Mouse (Mus musculus): Measurements from ENCODE around the gene Mapkap1. TPM values are rescaled to one million over a fixed set of nuclear protein-coding genes. Genes with fewer than 3 reads are reported as not detected.
"Not testable (repeated sequence)": the region's sequence is repeated elsewhere in the genome, so short reads cannot be mapped to it uniquely, and the experiment has no call there.

Mapkap1 gene
- polyA plus RNA-seq, 1 experiment from 2014 or later: 78.9 TPM

DNA sequence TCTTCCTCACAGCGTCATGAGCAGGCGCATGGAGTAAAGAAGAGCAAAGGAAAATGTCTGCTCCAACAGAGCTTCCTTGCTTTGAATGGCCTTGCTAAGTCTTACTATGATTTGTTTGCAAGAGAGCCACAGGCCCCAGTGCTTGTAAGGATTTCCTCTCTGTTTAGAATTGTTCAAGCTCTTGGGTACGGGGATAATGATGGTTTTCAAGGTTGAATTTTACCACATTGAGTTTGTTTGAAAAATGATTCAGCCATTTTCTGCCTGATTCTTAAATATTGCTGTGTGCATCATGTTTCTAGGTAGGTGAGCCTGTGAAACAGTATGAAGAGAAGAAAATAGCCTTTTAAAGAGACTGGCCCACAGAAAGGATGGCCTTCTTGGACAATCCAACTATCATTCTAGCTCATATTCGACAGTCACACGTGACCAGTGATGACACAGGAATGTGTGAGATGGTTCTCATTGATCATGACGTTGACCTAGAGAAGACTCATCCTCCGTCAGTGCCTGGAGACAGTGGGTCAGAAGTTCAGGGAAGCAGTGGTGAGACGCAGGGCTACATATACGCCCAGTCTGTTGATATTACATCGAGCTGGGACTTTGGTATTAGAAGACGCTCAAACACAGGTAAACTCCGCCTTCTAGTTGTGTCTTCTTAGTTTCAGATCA, 25.3 kb downstream of the Mapkap1 start:
- POLR2A ChIA-PET: no interaction called here
- ATAC-seq (no peak), DNase-seq (ENCODE audit: low read depth, low spot score) (no peak)
- in situ Hi-C loops (cut with MboI; ENCODE audit: low pct_unique_long_range_greater_than_20kb): no loop called here
- no peaks in the 10 kb centered on the region for H3K27me3 ChIP-seq
- CTCF ChIA-PET: interaction anchor here (1.0 to 2.0 kb wide), 2 partner anchors 10 to 11 kb away, joined by 3 to 4 read pairs; no protein-coding TSS in a partner anchor
- TF ChIP-seq CTCF (IDR thresholded peaks at IDR 0.05): no peak

GRCm38 (mm10) chr2:34432887-34433286, 26.3 kb downstream of the Mapkap1 start:
- in situ Hi-C loops (cut with MboI; ENCODE audit: low pct_unique_long_range_greater_than_20kb); POLR2A ChIA-PET: not testable (repeated sequence)
- CTCF ChIA-PET: interaction anchor here (1.0 kb wide), 1 partner anchor 9 kb away, joined by 3 read pairs; no protein-coding TSS in a partner anchor

DNA sequence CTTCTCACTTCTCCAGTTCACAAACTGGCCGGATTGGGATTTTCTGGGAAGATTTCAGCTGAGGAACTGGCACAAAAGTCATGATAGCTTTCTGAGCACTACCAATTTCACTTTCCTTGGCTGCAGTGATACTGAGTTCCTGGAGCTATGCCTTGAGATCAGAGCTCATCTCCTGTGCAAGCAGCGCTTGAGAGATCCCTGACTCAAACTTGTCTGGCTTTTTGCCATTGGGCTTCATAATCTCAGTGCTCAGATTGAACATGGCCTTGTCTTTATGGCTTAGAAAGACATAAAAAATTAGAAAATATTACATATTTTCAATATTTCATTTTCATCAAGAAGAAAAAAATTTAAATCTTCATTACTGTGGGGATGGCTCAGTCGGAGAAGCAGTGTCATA, 29.8 kb downstream of the Mapkap1 start:
- DNase-seq (ENCODE audit: low read depth, low spot score) (no peak), ATAC-seq (no peak)
- ChIA-PET POLR2A (interaction anchor here (1.3 kb wide), 1 partner anchor 74 kb away, joined by 3 read pairs; no protein-coding TSS in a partner anchor), CTCF (no interaction called here)
- TF ChIP-seq CTCF (IDR thresholded peaks at IDR 0.05): no peak
- in situ Hi-C loops (cut with MboI; ENCODE audit: low pct_unique_long_range_greater_than_20kb): no loop called here
- no peaks in the 10 kb centered on the region for H3K27me3 ChIP-seq

More at GRCm38 (mm10) chr2:34432887-34433286, 26.3 kb downstream of the Mapkap1 start:
- not testable (repeated sequence) for DNase-seq (ENCODE audit: low read depth, low spot score); ATAC-seq; H3K27me3 ChIP-seq

- in situ Hi-C loops (cut with MboI; ENCODE audit: low pct_unique_long_range_greater_than_20kb): no loop called here
These were observed 42.2 kb downstream of the Mapkap1 start for GRCm38 (mm10) chr2:34448756-34449155.

DNA sequence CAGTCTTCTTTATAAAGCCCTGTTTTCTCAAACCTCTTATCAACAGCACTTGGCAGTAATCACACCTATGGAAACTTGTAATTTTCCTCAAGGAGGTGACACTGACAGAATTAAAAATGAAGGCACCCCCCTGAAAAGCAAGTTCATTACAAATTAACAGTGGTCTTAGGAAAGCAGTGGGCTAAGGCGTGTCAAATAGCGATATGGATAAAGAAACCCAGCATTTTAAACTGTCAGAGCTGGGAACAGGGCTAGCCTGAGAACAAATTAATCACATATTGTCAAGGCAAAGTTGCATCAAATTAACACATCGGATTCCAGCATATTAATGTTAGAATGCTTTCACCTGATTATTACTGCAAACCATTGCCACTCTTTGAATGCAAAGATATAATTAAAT, 55.9 kb downstream of the Mapkap1 start:
- no peak for TF ChIP-seq CTCF (IDR thresholded peaks at IDR 0.05)
- ChIA-PET POLR2A (no interaction called here), CTCF (interaction anchor here (0.7 to 1.3 kb wide), 2 partner anchors 13 to 18 kb away, joined by 3 to 4 read pairs; no protein-coding TSS in a partner anchor)
- ATAC-seq (no peak), DNase-seq (ENCODE audit: low read depth, low spot score) (no peak)
- in situ Hi-C loops (cut with MboI; ENCODE audit: low pct_unique_long_range_greater_than_20kb): no loop called here
- H3K27me3 ChIP-seq: no peaks in the 10 kb centered on the region

More at GRCm38 (mm10) chr2:34448756-34449155, 42.2 kb downstream of the Mapkap1 start:
- CTCF ChIA-PET: interaction anchor here (1.0 to 1.8 kb wide), 5 partner anchors 10 to 36 kb away, joined by 3 to 5 read pairs (median 3); no protein-coding TSS in a partner anchor
- no peak for ATAC-seq
- H3K27me3 ChIP-seq: no peaks in the 10 kb centered on the region
- POLR2A ChIA-PET: no interaction called here
- TF ChIP-seq CTCF (IDR thresholded peaks at IDR 0.05): no peak
- DNase-seq (ENCODE audit: low read depth, low spot score): no peak

GRCm38 (mm10) chr2:34468559-34469141, 62.1 kb downstream of the Mapkap1 start:
- ChIA-PET CTCF (interaction anchor here (0.8 kb wide), 1 partner anchor 21 kb away, joined by 3 read pairs; no protein-coding TSS in a partner anchor), POLR2A (no interaction called here)
- in situ Hi-C loops (cut with MboI; ENCODE audit: low pct_unique_long_range_greater_than_20kb): no loop called here
- ATAC-seq (no peak), DNase-seq (ENCODE audit: low read depth, low spot score) (no peak)
- H3K27me3 ChIP-seq: no peaks in the 10 kb centered on the region
- no peak for TF ChIP-seq CTCF (IDR thresholded peaks at IDR 0.05)

DNA sequence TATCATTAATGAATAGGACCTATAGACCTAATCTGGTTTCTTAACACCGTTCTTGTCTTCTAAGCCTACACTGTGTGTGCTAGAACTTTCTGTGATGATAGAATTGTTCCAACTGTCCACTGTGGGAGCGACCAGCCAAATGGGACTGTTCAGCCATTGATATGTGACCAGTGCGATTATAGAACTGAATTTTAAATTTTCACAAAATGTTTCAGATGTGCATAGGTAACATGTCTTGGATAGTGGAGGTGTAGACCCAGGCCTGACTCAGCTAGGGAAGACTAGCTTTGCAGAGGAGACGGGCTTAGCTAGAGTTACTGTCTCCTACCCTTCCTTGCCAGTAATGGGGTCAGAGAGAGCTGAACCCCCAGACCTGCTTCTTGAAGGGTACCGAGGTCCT, 62.8 kb downstream of the Mapkap1 start:
- DNase-seq (ENCODE audit: low read depth, low spot score) (no peak), ATAC-seq (no peak)
- in situ Hi-C loops (cut with MboI; ENCODE audit: low pct_unique_long_range_greater_than_20kb): no loop called here
- H3K27me3 ChIP-seq: no peaks in the 10 kb centered on the region
- ChIA-PET POLR2A (no interaction called here), CTCF (no interaction called here)
- no peak for TF ChIP-seq CTCF (IDR thresholded peaks at IDR 0.05)

- ChIA-PET POLR2A (no interaction called here), CTCF (interaction anchor here (0.8 kb wide), 1 partner anchor 10 kb away, joined by 3 read pairs; no protein-coding TSS in a partner anchor)
- H3K27me3 ChIP-seq: no peaks in the 10 kb centered on the region
- no peak for TF ChIP-seq CTCF (IDR thresholded peaks at IDR 0.05)
- DNase-seq (ENCODE audit: low read depth, low spot score) (no peak), ATAC-seq (no peak)
- in situ Hi-C loops (cut with MboI; ENCODE audit: low pct_unique_long_range_greater_than_20kb): no loop called here
These were observed 67.2 kb downstream of the Mapkap1 start for GRCm38 (mm10) chr2:34473775-34474174.

GRCm38 (mm10) chr2:34481401-34481800, 74.8 kb downstream of the Mapkap1 start:
- no peaks in the 10 kb centered on the region for H3K27me3 ChIP-seq
- DNase-seq (ENCODE audit: low read depth, low spot score) (no peak), ATAC-seq (no peak)
- in situ Hi-C loops (cut with MboI; ENCODE audit: low pct_unique_long_range_greater_than_20kb): no loop called here
- TF ChIP-seq CTCF (IDR thresholded peaks at IDR 0.05): no peak
- ChIA-PET POLR2A (no interaction called here), CTCF (no interaction called here)

- ATAC-seq: no peak
- in situ Hi-C loops (cut with MboI; ENCODE audit: low pct_unique_long_range_greater_than_20kb): no loop called here
These were observed 75.5 kb downstream of the Mapkap1 start for GRCm38 (mm10) chr2:34482102-34482501.

DNA sequence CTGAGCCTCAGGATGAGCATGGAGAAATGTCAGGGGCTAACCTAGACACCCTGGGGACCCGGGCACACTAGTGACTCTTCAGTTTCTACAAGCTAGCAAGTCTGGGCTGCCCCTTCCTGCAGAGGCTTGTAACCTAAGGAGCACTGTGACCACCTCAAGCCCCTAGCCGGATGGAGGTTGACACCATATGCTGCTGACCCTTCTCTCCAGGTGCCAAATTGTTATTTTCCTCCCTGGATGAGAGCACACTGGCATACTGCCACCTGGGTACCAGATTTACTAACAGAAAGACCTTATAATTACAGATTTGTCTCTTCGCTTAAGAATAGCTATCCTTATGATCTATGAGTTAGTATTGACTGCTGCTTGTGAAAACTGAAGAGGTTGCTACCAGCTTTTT, 76.0 kb downstream of the Mapkap1 start:
- ChIA-PET CTCF (interaction anchor here (1.5 kb wide), 1 partner anchor 86 kb away, joined by 3 read pairs; no protein-coding TSS in a partner anchor), POLR2A (no interaction called here)
- DNase-seq (ENCODE audit: low read depth, low spot score): no peak
- in situ Hi-C loops (cut with MboI; ENCODE audit: low pct_unique_long_range_greater_than_20kb): no loop called here
- no peak for ATAC-seq
- H3K27me3 ChIP-seq: no peaks in the 10 kb centered on the region
- TF ChIP-seq CTCF (IDR thresholded peaks at IDR 0.05): no peak

More at GRCm38 (mm10) chr2:34482102-34482501, 75.5 kb downstream of the Mapkap1 start:
- CTCF ChIA-PET: no interaction called here
- DNase-seq (ENCODE audit: low read depth, low spot score): no peak
- no peak for TF ChIP-seq CTCF (IDR thresholded peaks at IDR 0.05)
- POLR2A ChIA-PET: no interaction called here
- no peaks in the 10 kb centered on the region for H3K27me3 ChIP-seq
